Mouse (Mus musculus): ENCODE results near the gene Pcca.

The Pcca gene

GRCm38 (mm10) chr14:122534017-122534924 is at the start of gene Pcca:
TSS of gene Pcca (plus strand) at chr14:122534324.
- peak; percentile 98 for DNase-seq (ENCODE audit: low read depth, low spot score)

- DNase-seq (ENCODE audit: low read depth, low spot score): no peak
Measured at GRCm38 (mm10) chr14:122484458-122484843, 49.7 kb upstream of the Pcca start.

- no peak for DNase-seq (ENCODE audit: low read depth, low spot score)
Measured at GRCm38 (mm10) chr14:122484844-122485551, 49.1 kb upstream of the Pcca start.

- peak; percentile 48 for DNase-seq (ENCODE audit: low read depth, low spot score)
Measured at GRCm38 (mm10) chr14:122485635-122486181, 48.4 kb upstream of the Pcca start.

GRCm38 (mm10) chr14:122486611-122487010 is 47.5 kb upstream of the Pcca start:
- no peak for DNase-seq (ENCODE audit: low read depth, low spot score)

- peak; percentile 47 for DNase-seq (ENCODE audit: low read depth, low spot score)
Measured at GRCm38 (mm10) chr14:122487366-122487765, 46.8 kb upstream of the Pcca start.

- DNase-seq (ENCODE audit: low read depth, low spot score): peak; percentile 25
Measured at GRCm38 (mm10) chr14:122489041-122489440, 45.1 kb upstream of the Pcca start.

GRCm38 (mm10) chr14:122489686-122490414 is 44.3 kb upstream of the Pcca start:
- peak; percentile 43 for DNase-seq (ENCODE audit: low read depth, low spot score)

- peak; percentile 40 for DNase-seq (ENCODE audit: low read depth, low spot score)
Measured at GRCm38 (mm10) chr14:122490441-122491328, 43.4 kb upstream of the Pcca start, which contains the start of gene Gm10837. TSS of gene Gm10837 (plus strand) at chr14:122490586.

GRCm38 (mm10) chr14:122491521-122491920 is 42.6 kb upstream of the Pcca start:
- no peak for DNase-seq (ENCODE audit: low read depth, low spot score)

GRCm38 (mm10) chr14:122492015-122492414 is 42.1 kb upstream of the Pcca start:
- no peak for DNase-seq (ENCODE audit: low read depth, low spot score)

- no peak for DNase-seq (ENCODE audit: low read depth, low spot score)
Measured at GRCm38 (mm10) chr14:122509058-122509457, 25.1 kb upstream of the Pcca start.

GRCm38 (mm10) chr14:122511519-122511918 is 22.6 kb upstream of the Pcca start:
- no peak for DNase-seq (ENCODE audit: low read depth, low spot score)

GRCm38 (mm10) chr14:122513511-122514036 is 20.6 kb upstream of the Pcca start:
- DNase-seq (ENCODE audit: low read depth, low spot score): no peak

GRCm38 (mm10) chr14:122528475-122528874 is 5.6 kb upstream of the Pcca start:
- DNase-seq (ENCODE audit: low read depth, low spot score): no peak

GRCm38 (mm10) chr14:122535986-122536385 is 1.9 kb downstream of the Pcca start:
- DNase-seq (ENCODE audit: low read depth, low spot score): no peak

- DNase-seq (ENCODE audit: low read depth, low spot score): no peak
Measured at GRCm38 (mm10) chr14:122548421-122548820, 14.3 kb downstream of the Pcca start.

- DNase-seq (ENCODE audit: low read depth, low spot score): no peak
Measured at GRCm38 (mm10) chr14:122548905-122549304, 14.8 kb downstream of the Pcca start.

- DNase-seq (ENCODE audit: low read depth, low spot score): no peak
Measured at GRCm38 (mm10) chr14:122552761-122553445, 18.8 kb downstream of the Pcca start.

GRCm38 (mm10) chr14:122557353-122557752 is 23.2 kb downstream of the Pcca start:
- no peak for DNase-seq (ENCODE audit: low read depth, low spot score)
